Mouse (Mus musculus) E14TG2a.4 (cell line): ENCODE measurements around the gene Hs3st4.
A peak's percentile ranks its signal among the peaks of the same experiment; 100 is the strongest.

Experiments
- H3K27me3 ChIP-seq: 2 replicates; pipeline ENCODE4 v1.6.1; 2014; ENCODE audit warnings: low read length, control low read depth; ENCODE audit not compliant: insufficient read depth
- H3K36me3 ChIP-seq: 2 replicates; pipeline ENCODE4 v1.6.1; 2014; ENCODE audit warnings: low read length, control low read depth; ENCODE audit not compliant: insufficient read depth
- H3K4me1 ChIP-seq: replicated peaks from 2 replicates; pipeline ENCODE4 v1.6.1; 2014; ENCODE audit warnings: low read depth, low read length, control low read depth
- H3K4me3 ChIP-seq: replicated peaks from 2 replicates; pipeline ENCODE4 v1.5.1; 2014; ENCODE audit warnings: mild to moderate bottlenecking, low read length
- H3K9me3 ChIP-seq: 2 replicates; pipeline ENCODE4 v1.6.1; 2014; ENCODE audit warnings: low read length, control low read depth
- CTCF ChIP-seq: conservative IDR thresholded peaks from 2 replicates; pipeline ENCODE4 v1.5.1; 2014; ENCODE audit warnings: low read length
- NANOG ChIP-seq: IDR thresholded peaks from 2 replicates; pipeline ENCODE4 v1.6.1; 2014; ENCODE audit warnings: borderline replicate concordance, low read length, mixed read lengths
- POU5F1 ChIP-seq: IDR thresholded peaks from 2 replicates; pipeline ENCODE4 v1.6.1; 2014; ENCODE audit warnings: low read length, borderline replicate concordance

Hs3st4 gene

GRCm38 (mm10) chr7:123983177-123984046 is 743 bp downstream of the Hs3st4 start:
- H3K4me3 ChIP-seq = peak overlapping the region; percentile 84
- no peaks in the 10 kb centered on the region for H3K36me3 ChIP-seq
- no peaks in the 10 kb centered on the region for H3K9me3 ChIP-seq
- peaks cover 17% of the 10 kb centered on the region for H3K4me1 ChIP-seq
- no peak for TF ChIP-seq CTCF
- no peak for TF ChIP-seq NANOG
- TF ChIP-seq POU5F1 = no peak
- peaks cover 83% of the 10 kb centered on the region for H3K27me3 ChIP-seq

- H3K4me1 ChIP-seq = no peaks in the 10 kb centered on the region
- H3K4me3 ChIP-seq = no peak overlapping the region
- peaks cover 20% of the 10 kb centered on the region for H3K27me3 ChIP-seq
- TF ChIP-seq POU5F1 = no peak
- no peak for TF ChIP-seq CTCF
- TF ChIP-seq NANOG = no peak
- 0 out of 2 replicates have a peak, but pooled peaks cover 4% of the 10 kb centered on the region for H3K9me3 ChIP-seq
- H3K36me3 ChIP-seq = no peaks in the 10 kb centered on the region
Observed at GRCm38 (mm10) chr7:123992121-123992520, 9.5 kb downstream of the Hs3st4 start.

- Histone ChIP-seq H3K27me3 (0 out of 2 replicates have a peak, but pooled peaks cover 5% of the 10 kb centered on the region), H3K36me3 (no peaks in the 10 kb centered on the region), H3K4me3 (no peak overlapping the region), H3K9me3 (no peaks in the 10 kb centered on the region), H3K4me1 (peaks cover 6% of the 10 kb centered on the region; the same call in 1 of the 2 replicates)
- no peak for TF ChIP-seq CTCF
- TF ChIP-seq NANOG = no peak
- no peak for TF ChIP-seq POU5F1
Observed at GRCm38 (mm10) chr7:123997266-123997665, 14.6 kb downstream of the Hs3st4 start.

GRCm38 (mm10) chr7:123998601-123999000 is 15.9 kb downstream of the Hs3st4 start:
- Histone ChIP-seq H3K4me3 (no peak overlapping the region), H3K9me3 (no peaks in the 10 kb centered on the region), H3K4me1 (peaks cover 6% of the 10 kb centered on the region; the same call in 1 of the 2 replicates), H3K27me3 (0 out of 2 replicates have a peak, but pooled peaks cover 5% of the 10 kb centered on the region), H3K36me3 (no peaks in the 10 kb centered on the region)
- no peak for TF ChIP-seq POU5F1
- TF ChIP-seq NANOG = no peak
- TF ChIP-seq CTCF = no peak

GRCm38 (mm10) chr7:124026908-124027307 is 44.2 kb downstream of the Hs3st4 start:
- H3K4me1 ChIP-seq = no peaks in the 10 kb centered on the region
- H3K4me3 ChIP-seq = no peak overlapping the region
- H3K27me3 ChIP-seq = no peaks in the 10 kb centered on the region
- no peaks in the 10 kb centered on the region for H3K9me3 ChIP-seq
- TF ChIP-seq CTCF (no peak), POU5F1 (no peak), NANOG (no peak)
- H3K36me3 ChIP-seq = no peaks in the 10 kb centered on the region

GRCm38 (mm10) chr7:124032236-124032635 is 49.6 kb downstream of the Hs3st4 start:
- H3K27me3 ChIP-seq = no peaks in the 10 kb centered on the region
- no peak for TF ChIP-seq POU5F1
- TF ChIP-seq CTCF = no peak
- no peak for TF ChIP-seq NANOG
- H3K4me3 ChIP-seq = no peak overlapping the region
- no peaks in the 10 kb centered on the region for H3K36me3 ChIP-seq
- no peaks in the 10 kb centered on the region for H3K4me1 ChIP-seq
- H3K9me3 ChIP-seq = no peaks in the 10 kb centered on the region

GRCm38 (mm10) chr7:124033332-124033731 is 50.7 kb downstream of the Hs3st4 start:
- no peaks in the 10 kb centered on the region for H3K9me3 ChIP-seq
- H3K36me3 ChIP-seq = no peaks in the 10 kb centered on the region
- no peak overlapping the region for H3K4me3 ChIP-seq
- H3K4me1 ChIP-seq = no peaks in the 10 kb centered on the region
- H3K27me3 ChIP-seq = no peaks in the 10 kb centered on the region
- TF ChIP-seq NANOG (no peak), POU5F1 (no peak), CTCF (no peak)

- no peaks in the 10 kb centered on the region for H3K36me3 ChIP-seq
- H3K4me3 ChIP-seq = no peak overlapping the region
- no peaks in the 10 kb centered on the region for H3K4me1 ChIP-seq
- 0 out of 2 replicates have a peak, but pooled peaks cover 4% of the 10 kb centered on the region for H3K9me3 ChIP-seq
- TF ChIP-seq NANOG (no peak), CTCF (no peak), POU5F1 (no peak)
- H3K27me3 ChIP-seq = no peaks in the 10 kb centered on the region
Observed at GRCm38 (mm10) chr7:124037281-124037700, 54.6 kb downstream of the Hs3st4 start.

GRCm38 (mm10) chr7:124039142-124039541 is 56.5 kb downstream of the Hs3st4 start:
- H3K9me3 ChIP-seq = 0 out of 2 replicates have a peak, but pooled peaks cover 4% of the 10 kb centered on the region
- H3K4me3 ChIP-seq = no peak overlapping the region
- H3K36me3 ChIP-seq = no peaks in the 10 kb centered on the region
- H3K27me3 ChIP-seq = no peaks in the 10 kb centered on the region
- no peaks in the 10 kb centered on the region for H3K4me1 ChIP-seq
- TF ChIP-seq NANOG = no peak
- no peak for TF ChIP-seq POU5F1
- no peak for TF ChIP-seq CTCF
